Mouse (Mus musculus) lung, adult 2 months (tissue): ENCODE data around the gene Slc5a2.

Source experiments
- CTCF ChIP-seq: fragments of 200-500 bp; IDR thresholded peaks from 2 replicates; pipeline ENCODE4 v1.5.1; 2011; ENCODE audit warnings: mild to moderate bottlenecking, low read length, control low read depth; ENCODE audit not compliant: insufficient read depth
- POLR2A ChIP-seq: fragments of 200-500 bp; IDR thresholded peaks from 2 replicates; pipeline ENCODE4 v1.6.1; 2011; ENCODE audit warnings: low read depth, mild to moderate bottlenecking, control low read depth, low read length, borderline replicate concordance; ENCODE audit errors: extremely low read depth

DNA sequence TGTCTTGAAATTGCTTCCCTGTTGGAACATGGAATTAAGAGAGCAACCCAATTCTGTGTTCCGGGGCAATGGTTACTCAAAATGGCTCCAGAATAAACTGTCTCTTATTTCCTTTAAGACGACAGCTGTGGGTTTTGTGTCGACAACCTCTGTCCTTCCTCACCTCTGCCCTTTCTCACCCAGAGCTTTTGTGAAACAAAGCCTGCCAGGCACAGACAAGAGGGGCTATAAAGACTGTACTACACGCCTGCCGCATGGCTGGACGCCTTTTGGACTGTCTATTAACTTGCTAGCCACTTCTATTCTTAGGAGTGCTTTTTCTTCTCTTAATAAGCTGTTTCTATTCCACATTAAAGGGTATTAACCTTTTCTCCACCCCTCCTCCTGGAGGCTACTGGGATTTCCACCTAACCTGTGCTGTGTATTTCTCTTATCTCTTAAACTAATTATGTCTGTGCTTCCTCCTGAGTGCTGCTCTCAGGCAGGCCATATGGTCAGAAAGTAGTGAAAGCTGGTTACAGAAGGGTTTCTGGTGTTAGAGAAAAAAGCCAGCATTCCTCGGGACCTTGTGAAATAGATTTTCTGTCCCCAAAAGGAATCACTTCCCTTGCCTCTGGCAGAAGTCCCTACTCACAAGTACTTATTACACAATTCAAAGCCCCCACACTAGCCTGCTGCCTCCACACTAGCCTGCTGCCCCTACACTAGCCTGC is 17.2 kb downstream of the Slc5a2 start:
- TF ChIP-seq POLR2A = no peak
- no peak for TF ChIP-seq CTCF
